Mouse (Mus musculus): ENCODE measurements around the gene Psmd13. TPM values are rescaled to one million over a fixed set of nuclear protein-coding genes. Genes with fewer than 3 reads are reported as not detected.
A peak's percentile ranks its signal among the peaks of the same experiment; 100 is the strongest.

Gene Psmd13
- polyA plus RNA-seq, 1 experiment from 2014 or later: 252 TPM

DNA sequence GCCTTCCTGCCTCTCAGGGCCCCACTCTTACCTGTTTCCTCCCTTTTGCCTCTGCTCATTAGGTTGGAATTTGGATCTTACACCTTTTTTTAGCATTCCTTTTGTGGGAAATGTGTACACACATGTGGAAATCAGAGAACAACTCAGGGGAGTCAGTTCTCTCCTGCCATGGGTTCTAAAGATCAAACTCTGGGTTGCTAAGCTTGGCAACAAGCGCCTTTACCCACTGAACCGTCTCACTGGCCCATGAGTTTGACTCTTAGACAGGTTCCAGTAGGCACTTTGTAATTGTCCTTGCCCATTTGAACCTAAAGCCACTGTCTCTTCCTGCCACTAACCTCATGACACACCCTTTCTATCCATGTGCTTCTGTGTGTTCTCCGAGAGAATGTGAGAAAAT lies 12.8 kb downstream of the Psmd13 start:
- Histone ChIP-seq H3K4me2 (no peak overlapping the region), H3K4me3 (no peak overlapping the region), H3K9me3 (no peaks in the 10 kb centered on the region), H3K9ac (no peak overlapping the region), H3K36me3 (peaks cover 66% of the 10 kb centered on the region), H3K27me3 (no peaks in the 10 kb centered on the region), H3K27ac (no peak overlapping the region), H3K4me1 (no peaks in the 10 kb centered on the region)
- WGBS: 95% methylated on average over 3 of the region's 3 CpGs
- no peak for ATAC-seq (ENCODE audit: borderline replicate concordance, extremely low read depth, low FRiP score, low TSS enrichment)

DNA sequence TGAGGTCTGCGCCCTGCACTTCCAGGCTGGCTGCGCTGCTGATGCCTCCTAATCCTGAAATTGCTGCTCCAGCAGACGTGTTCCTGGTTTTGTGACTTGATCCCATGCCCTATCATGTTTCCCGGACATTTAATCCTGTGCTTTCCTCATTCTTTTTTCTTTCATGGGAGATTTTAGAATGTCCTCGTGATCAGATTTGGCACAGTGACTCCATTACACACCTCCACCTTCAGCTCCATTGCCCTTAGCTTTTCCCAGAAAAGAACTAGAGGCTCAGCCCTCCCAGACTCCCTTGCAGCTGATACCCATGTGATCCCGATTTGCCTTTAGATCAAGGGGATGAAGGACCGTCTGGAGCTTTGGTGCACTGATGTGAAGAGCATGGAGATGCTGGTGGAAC lies 16.1 kb downstream of the Psmd13 start:
- Histone ChIP-seq H3K9ac (no peak overlapping the region), H3K4me3 (no peak overlapping the region), H3K36me3 (peaks cover 47% of the 10 kb centered on the region), H3K27me3 (no peaks in the 10 kb centered on the region), H3K4me1 (no peaks in the 10 kb centered on the region), H3K9me3 (no peaks in the 10 kb centered on the region), H3K4me2 (no peak overlapping the region), H3K27ac (no peak overlapping the region)
- 86% methylated on average over 7 of the region's 7 CpGs for WGBS
- no peak for ATAC-seq (ENCODE audit: borderline replicate concordance, extremely low read depth, low FRiP score, low TSS enrichment)

DNA sequence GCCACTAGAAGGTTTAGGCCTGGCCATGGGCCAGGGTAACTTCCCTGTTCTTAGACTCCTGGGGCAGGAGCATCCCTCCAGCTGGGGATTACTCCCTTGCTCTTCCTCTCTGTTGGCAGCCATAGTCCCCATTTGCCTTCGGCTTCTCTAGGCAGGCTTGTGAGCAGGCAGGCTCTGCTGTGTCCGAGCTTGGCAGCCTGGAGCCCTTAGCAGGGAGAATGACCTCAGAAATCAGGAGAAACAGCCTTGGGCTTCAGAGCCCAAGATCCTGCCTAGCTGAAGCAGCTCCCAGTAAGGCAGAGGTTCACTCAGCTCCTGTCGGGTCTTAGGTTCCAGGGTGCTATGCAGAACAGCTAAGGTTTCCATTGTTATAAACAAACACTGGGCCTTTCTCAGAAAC lies 17.4 kb downstream of the Psmd13 start:
- Histone ChIP-seq H3K36me3 (peaks cover 43% of the 10 kb centered on the region), H3K4me3 (no peak overlapping the region), H3K27me3 (no peaks in the 10 kb centered on the region), H3K9ac (no peak overlapping the region), H3K9me3 (no peaks in the 10 kb centered on the region), H3K27ac (no peak overlapping the region), H3K4me1 (0 out of 2 replicates have a peak, but pooled peaks cover 2% of the 10 kb centered on the region), H3K4me2 (no peak overlapping the region)
- ATAC-seq (ENCODE audit: borderline replicate concordance, extremely low read depth, low FRiP score, low TSS enrichment): no peak
- 70% methylated on average over 3 of the region's 3 CpGs for WGBS

DNA sequence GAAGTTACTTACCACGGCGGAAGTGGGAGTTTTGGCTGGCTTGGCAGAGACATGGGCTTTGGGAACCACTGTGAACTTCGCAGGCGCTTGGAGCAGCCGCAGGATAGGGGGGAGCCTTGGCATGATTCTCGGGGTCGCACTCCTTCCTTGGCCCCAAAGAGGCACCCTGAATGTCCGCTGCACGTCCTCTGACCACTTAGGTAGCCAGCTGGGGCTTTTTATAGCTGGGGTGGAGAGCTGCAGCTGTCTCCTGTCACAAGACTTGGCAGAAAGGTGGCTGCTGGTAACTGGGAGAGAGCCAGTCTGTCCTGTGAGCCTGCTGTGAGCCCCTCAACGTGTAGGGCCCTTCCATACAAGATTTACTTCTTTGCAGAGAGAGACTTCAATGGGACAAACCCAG lies 18.5 kb downstream of the Psmd13 start, which contains the start of gene Cox8b:
TSS of gene Cox8b (minus strand) at position 227 of the 400 bp plus-strand sequence.
- Histone ChIP-seq H3K4me1 (0 out of 2 replicates have a peak, but pooled peaks cover 2% of the 10 kb centered on the region), H3K27me3 (no peaks in the 10 kb centered on the region), H3K27ac (no peak within 1 kb of the TSS), H3K4me2 (no peak within 1 kb of the TSS), H3K9me3 (no peaks in the 10 kb centered on the region), H3K4me3 (no peak within 1 kb of the TSS), H3K9ac (no peak within 1 kb of the TSS), H3K36me3 (peaks cover 34% of the 10 kb centered on the region)
- 53% methylated on average over 10 of the region's 10 CpGs for WGBS
- no peak for ATAC-seq (ENCODE audit: borderline replicate concordance, extremely low read depth, low FRiP score, low TSS enrichment)

DNA sequence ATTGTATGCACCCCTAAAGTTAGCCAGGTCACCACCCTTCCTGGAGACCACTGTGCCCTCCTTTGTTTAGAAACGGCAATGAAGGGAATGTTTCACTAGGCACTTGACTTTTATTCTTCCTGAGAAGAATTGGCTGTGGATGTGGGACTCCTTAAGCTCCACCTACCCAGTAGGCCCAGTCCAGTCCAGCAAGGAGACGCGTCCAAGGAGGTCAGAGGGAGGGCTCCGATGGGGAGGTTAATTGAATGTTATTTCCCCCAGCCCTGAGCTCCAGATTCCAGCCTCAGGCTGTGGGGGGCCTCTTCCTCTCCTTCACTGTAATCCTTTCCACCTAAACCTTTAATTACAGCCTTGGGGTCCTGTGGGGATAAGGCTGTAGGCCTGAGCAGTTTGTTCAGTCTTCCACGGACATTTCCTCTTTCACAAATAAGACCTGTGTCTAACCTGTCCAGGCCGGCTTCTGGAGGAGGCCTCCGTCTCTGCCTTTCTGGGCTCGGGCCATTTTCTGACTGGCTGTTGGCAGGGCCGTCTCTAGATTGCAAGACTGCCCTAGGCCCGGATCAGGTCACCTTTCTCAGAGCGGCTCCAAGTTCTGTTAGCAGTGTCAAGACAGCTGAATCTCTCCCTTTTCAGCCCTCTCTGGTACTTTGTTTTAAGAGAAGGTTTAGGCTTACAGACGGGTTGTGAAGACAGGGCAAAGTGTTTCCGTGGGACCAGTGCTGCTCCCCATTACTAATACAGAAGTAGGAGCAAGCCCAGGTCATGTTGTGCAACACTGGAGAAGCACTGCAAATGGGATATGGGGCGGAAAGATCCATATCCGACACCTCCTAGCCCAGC lies 20.5 kb downstream of the Psmd13 start:
- Histone ChIP-seq H3K9ac (no peak overlapping the region), H3K4me3 (no peak overlapping the region), H3K4me1 (0 out of 2 replicates have a peak, but pooled peaks cover 2% of the 10 kb centered on the region), H3K4me2 (no peak overlapping the region), H3K27ac (no peak overlapping the region), H3K27me3 (no peaks in the 10 kb centered on the region), H3K36me3 (peaks cover 19% of the 10 kb centered on the region), H3K9me3 (no peaks in the 10 kb centered on the region)
- ATAC-seq (ENCODE audit: borderline replicate concordance, extremely low read depth, low FRiP score, low TSS enrichment): no peak
- 79% methylated on average over 15 of the region's 15 CpGs for WGBS

DNA sequence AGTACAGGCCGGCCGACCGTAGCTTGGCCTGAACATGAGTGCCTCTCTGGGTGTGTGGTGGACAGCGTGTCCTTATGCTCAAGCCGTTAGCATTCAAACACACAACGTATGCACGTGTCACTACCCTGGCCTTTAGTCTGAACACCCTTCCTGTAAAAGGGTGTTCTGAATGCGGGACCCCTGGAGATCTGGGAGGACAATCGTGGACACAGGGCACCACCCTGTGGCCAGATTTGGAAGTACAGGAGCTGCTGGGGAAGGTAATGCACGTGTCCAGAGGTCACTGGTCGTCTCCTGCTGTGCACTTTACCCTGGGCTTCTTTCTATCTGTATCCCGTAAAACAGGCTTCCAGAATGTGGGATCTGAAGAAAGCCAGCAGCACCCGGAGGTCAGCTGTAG lies 21.4 kb downstream of the Psmd13 start:
- 0 out of 2 replicates have a peak, but pooled peaks have one; percentile 35 for ATAC-seq (ENCODE audit: borderline replicate concordance, extremely low read depth, low FRiP score, low TSS enrichment)
- Histone ChIP-seq H3K4me2 (no peak overlapping the region), H3K4me3 (no peak overlapping the region), H3K4me1 (0 out of 2 replicates have a peak, but pooled peaks cover 2% of the 10 kb centered on the region), H3K9ac (no peak overlapping the region), H3K9me3 (no peaks in the 10 kb centered on the region), H3K27me3 (no peaks in the 10 kb centered on the region), H3K36me3 (peaks cover 10% of the 10 kb centered on the region; the same call in 1 of the 2 replicates), H3K27ac (no peak overlapping the region)
- 24% methylated on average over 13 of the region's 13 CpGs for WGBS

DNA sequence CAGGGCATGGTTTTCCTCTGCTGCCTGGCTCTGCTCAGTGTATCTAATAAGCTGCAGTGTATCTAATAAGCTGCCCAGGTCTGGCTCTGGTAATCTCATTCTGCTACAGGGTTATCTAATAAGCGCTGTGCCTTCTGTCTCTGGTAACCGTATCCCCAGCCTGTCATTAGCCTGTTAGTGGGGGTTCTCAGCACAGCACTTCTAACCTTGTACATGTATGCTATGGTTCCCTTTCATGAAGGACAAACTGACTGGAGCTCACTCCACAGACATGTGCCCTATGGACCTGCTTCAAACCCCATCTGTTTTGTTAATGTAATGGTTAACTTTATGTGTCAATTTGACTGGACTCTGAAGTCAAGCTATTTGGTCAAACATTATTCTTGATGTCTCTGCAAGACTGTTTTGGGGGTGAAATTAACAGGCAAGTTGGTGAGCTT lies 23.9 kb downstream of the Psmd13 start:
- no peak overlapping the region for H3K4me2 ChIP-seq
- 74% methylated on average over 2 of the region's 2 CpGs for WGBS
- H3K36me3 ChIP-seq: no peaks in the 10 kb centered on the region
- no peaks in the 10 kb centered on the region for H3K27me3 ChIP-seq
- no peak overlapping the region for H3K9ac ChIP-seq
- ATAC-seq (ENCODE audit: borderline replicate concordance, extremely low read depth, low FRiP score, low TSS enrichment): no peak
- no peak overlapping the region for H3K4me3 ChIP-seq
- no peak overlapping the region for H3K27ac ChIP-seq
- no peaks in the 10 kb centered on the region for H3K9me3 ChIP-seq
- 0 out of 2 replicates have a peak, but pooled peaks cover 8% of the 10 kb centered on the region for H3K4me1 ChIP-seq

DNA sequence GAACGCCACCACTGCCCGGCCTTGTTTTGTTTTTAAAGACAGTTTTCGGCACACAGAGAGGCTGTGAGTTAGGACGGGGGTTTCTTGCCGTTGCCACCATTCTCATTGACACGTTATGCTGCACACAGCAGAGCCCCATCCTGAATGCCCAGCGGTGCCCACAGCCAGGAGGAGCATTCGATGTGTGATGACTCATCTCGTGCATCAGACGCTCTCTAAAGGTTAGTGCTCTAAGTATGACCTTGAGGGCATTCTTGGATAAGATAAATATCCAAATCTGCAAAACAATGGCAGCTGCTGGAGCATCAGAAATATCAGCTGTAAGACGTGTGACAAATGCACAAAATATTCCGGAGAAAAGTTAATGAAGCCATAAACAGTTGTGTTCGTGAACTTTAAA lies 25.4 kb downstream of the Psmd13 start:
- Histone ChIP-seq H3K4me3 (no peak overlapping the region), H3K4me2 (no peak overlapping the region), H3K4me1 (0 out of 2 replicates have a peak, but pooled peaks cover 8% of the 10 kb centered on the region), H3K36me3 (no peaks in the 10 kb centered on the region), H3K9ac (no peak overlapping the region), H3K27ac (no peak overlapping the region), H3K27me3 (no peaks in the 10 kb centered on the region), H3K9me3 (no peaks in the 10 kb centered on the region)
- WGBS: 72% methylated on average over 13 of the region's 13 CpGs
- no peak for ATAC-seq (ENCODE audit: borderline replicate concordance, extremely low read depth, low FRiP score, low TSS enrichment)

DNA sequence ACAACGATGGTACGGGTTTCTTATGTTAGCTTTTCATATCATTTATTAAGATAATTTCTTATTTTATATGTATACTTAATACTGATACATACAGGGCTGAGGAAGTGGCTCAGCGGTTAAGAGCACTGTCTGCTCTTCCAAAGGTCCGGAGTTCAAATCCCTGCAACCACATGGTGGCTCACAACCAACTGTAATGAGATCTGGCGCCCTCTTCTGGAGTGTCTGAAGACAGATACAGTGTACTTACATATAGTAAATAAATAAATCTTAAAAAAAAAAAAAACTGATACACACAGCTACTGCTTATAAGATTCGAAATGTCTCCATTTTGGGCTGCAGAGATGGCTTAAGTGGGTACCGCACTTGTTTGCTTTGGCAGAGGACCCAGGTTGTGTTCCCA lies 25.9 kb downstream of the Psmd13 start:
- Histone ChIP-seq H3K4me3 (no peak overlapping the region), H3K9ac (no peak overlapping the region), H3K4me2 (no peak overlapping the region), H3K36me3 (no peaks in the 10 kb centered on the region), H3K9me3 (no peaks in the 10 kb centered on the region), H3K4me1 (0 out of 2 replicates have a peak, but pooled peaks cover 8% of the 10 kb centered on the region), H3K27ac (no peak overlapping the region), H3K27me3 (no peaks in the 10 kb centered on the region)
- WGBS: 82% methylated on average over 7 of the region's 7 CpGs
- no peak for ATAC-seq (ENCODE audit: borderline replicate concordance, extremely low read depth, low FRiP score, low TSS enrichment)

DNA sequence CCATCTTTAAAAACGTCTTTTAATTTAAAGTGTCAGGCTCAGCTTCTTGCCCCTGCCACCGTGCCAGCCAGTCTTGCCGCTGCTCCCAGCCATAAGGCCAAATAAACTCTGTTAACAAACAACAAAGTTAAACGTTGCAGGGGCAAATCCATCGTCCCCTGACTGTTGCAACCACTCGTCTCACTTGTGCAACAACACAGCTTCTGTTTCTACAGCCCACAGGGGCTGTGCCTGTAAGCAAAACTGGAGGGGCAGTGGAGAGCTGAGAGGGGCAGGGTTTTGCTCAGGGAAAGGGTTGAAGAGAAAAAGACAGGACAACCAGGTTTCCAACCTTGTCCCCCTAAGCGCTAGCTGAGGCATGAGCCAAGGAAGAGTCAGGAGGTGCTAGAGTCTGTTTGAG lies 26.4 kb downstream of the Psmd13 start:
- H3K4me2 ChIP-seq: peak overlapping the region; percentile 86

DNA sequence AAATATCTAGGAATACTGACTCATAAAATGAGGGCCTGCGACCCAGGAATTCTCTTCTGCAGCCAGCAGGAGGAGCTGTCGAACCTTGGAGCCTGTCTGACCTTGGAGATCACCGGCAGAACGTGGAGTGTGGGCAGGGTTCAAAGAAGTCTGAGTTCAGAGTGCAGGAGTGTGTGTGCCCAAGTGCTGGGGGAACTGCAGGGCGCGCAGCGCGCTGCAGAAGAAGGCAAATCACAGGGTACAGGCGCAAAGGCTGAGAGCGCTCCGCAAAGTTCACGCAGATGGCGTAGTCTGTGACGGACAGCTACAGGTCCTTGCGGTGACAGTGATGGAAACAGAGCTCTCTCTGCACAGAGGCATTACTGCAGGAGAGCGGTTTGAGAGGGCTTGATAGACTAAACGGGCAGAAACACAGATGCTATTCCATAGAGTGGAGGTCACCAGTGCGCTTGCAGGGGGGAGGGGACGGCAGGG lies 26.9 kb downstream of the Psmd13 start:
- H3K9me3 ChIP-seq: no peaks in the 10 kb centered on the region
- WGBS: 2% methylated on average over 19 of the region's 19 CpGs
- no peaks in the 10 kb centered on the region for H3K27me3 ChIP-seq
- H3K27ac ChIP-seq: no peak overlapping the region
- no peaks in the 10 kb centered on the region for H3K36me3 ChIP-seq
- ATAC-seq (ENCODE audit: borderline replicate concordance, extremely low read depth, low FRiP score, low TSS enrichment): peak; percentile 69
- H3K4me3 ChIP-seq: peak overlapping the region; percentile 43
- H3K4me2 ChIP-seq: peak overlapping the region; percentile 86
- H3K4me1 ChIP-seq: 0 out of 2 replicates have a peak, but pooled peaks cover 6% of the 10 kb centered on the region
- H3K9ac ChIP-seq: peak overlapping the region; percentile 28; the same call in 1 of the 2 replicates

More for the DNA sequence above, 26.4 kb downstream of the Psmd13 start:
- Histone ChIP-seq H3K36me3 (no peaks in the 10 kb centered on the region), H3K9me3 (no peaks in the 10 kb centered on the region), H3K4me3 (no peak overlapping the region), H3K4me1 (0 out of 2 replicates have a peak, but pooled peaks cover 6% of the 10 kb centered on the region), H3K9ac (no peak overlapping the region), H3K27ac (no peak overlapping the region), H3K27me3 (no peaks in the 10 kb centered on the region)
- ATAC-seq (ENCODE audit: borderline replicate concordance, extremely low read depth, low FRiP score, low TSS enrichment): 0 out of 2 replicates have a peak, but pooled peaks have one; percentile 4
- WGBS: 43% methylated on average over 7 of the region's 7 CpGs

DNA sequence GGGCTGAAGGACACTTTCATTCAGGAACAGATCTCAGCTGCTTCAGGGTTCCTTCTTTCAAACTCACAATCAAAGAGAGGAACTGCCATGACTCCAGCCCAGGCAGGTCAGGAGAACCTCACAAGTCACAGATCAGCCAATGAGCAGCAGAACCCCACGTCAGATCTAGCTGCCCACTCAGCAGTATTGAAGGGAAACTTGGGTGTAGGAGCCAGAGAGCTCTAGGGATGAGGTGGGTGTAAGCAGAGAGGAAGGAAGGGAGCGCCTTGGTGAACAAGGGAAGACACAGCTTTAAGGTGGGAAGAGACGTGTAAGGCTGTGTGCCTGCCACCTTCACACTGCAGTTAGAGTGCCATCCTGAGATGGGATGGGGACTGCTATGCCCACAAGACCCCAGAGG lies 30.5 kb downstream of the Psmd13 start:
- Histone ChIP-seq H3K4me2 (no peak overlapping the region), H3K27ac (no peak overlapping the region), H3K4me1 (0 out of 2 replicates have a peak, but pooled peaks cover 6% of the 10 kb centered on the region), H3K4me3 (no peak overlapping the region), H3K36me3 (no peaks in the 10 kb centered on the region), H3K9me3 (no peaks in the 10 kb centered on the region), H3K27me3 (no peaks in the 10 kb centered on the region), H3K9ac (no peak overlapping the region)
- 47% methylated on average over 3 of the region's 3 CpGs for WGBS
- no peak for ATAC-seq (ENCODE audit: borderline replicate concordance, extremely low read depth, low FRiP score, low TSS enrichment)
